Mouse (Mus musculus): Measurements from ENCODE around the gene Camsap3. TPM values are rescaled to one million over a fixed set of nuclear protein-coding genes. Genes with fewer than 3 reads are reported as not detected.
A peak's percentile ranks its signal among the peaks of the same experiment; 100 is the strongest.

The Camsap3 gene
- polyA plus RNA-seq, 1 experiment from 2014 or later: 7.4 TPM

- H3K36me3 ChIP-seq (ENCODE audit: control insufficient read depth, insufficient read depth, low read length): no peaks in the 10 kb centered on the region
- no peaks in the 10 kb centered on the region for H3K4me1 ChIP-seq (ENCODE audit: control insufficient read depth, insufficient read depth, low read length)
- H3K4me3 ChIP-seq (ENCODE audit: low read depth, low read length): no peak overlapping the region
- no peak overlapping the region for H3K9ac ChIP-seq (ENCODE audit: low read length)
- H3K4me2 ChIP-seq (ENCODE audit: low read depth, severe bottlenecking): no peak overlapping the region
- ATAC-seq (ENCODE audit: insufficient number of reproducible peaks, low FRiP score, low TSS enrichment, low read depth): no peak
- peak; percentile 31 for DNase-seq (ENCODE audit: low spot score)
- H3K27me3 ChIP-seq (ENCODE audit: control insufficient read depth, insufficient read depth, low read length): no peaks in the 10 kb centered on the region
- H3K9me3 ChIP-seq (ENCODE audit: control insufficient read depth, low read length): no peaks in the 10 kb centered on the region
- no peak overlapping the region for H3K27ac ChIP-seq (replicated peaks; ENCODE audit: low read depth, low read length)
- 25% methylated on average over 5 of the region's 5 CpGs for WGBS
Measured at GRCm38 (mm10) chr8:3628014-3628413, 40.9 kb downstream of the Camsap3 start.

GRCm38 (mm10) chr8:3630647-3631477 lies 43.8 kb downstream of the Camsap3 start, which contains the start of gene Stxbp2:
Gene Stxbp2, plus strand, starts transcription at chr8:3630955.
- Histone ChIP-seq H3K4me3 (ENCODE audit: low read depth, low read length) (peak within 1 kb of the TSS; percentile 46), H3K4me2 (ENCODE audit: low read depth, severe bottlenecking) (peak within 1 kb of the TSS; percentile 67), H3K9me3 (ENCODE audit: control insufficient read depth, low read length) (no peaks in the 10 kb centered on the region), H3K9ac (ENCODE audit: low read length) (peak within 1 kb of the TSS; percentile 50), H3K27ac (replicated peaks; ENCODE audit: low read depth, low read length) (no peak within 1 kb of the TSS), H3K27me3 (ENCODE audit: control insufficient read depth, insufficient read depth, low read length) (no peaks in the 10 kb centered on the region), H3K4me1 (ENCODE audit: control insufficient read depth, insufficient read depth, low read length) (no peaks in the 10 kb centered on the region), H3K36me3 (ENCODE audit: control insufficient read depth, insufficient read depth, low read length) (0 out of 2 replicates have a peak, but pooled peaks cover 2% of the 10 kb centered on the region)
- 8% methylated on average over 45 of the region's 47 CpGs for WGBS
- ATAC-seq (ENCODE audit: insufficient number of reproducible peaks, low FRiP score, low TSS enrichment, low read depth) (peak; percentile 71), DNase-seq (ENCODE audit: low spot score) (peak; percentile 74)

- Histone ChIP-seq H3K36me3 (ENCODE audit: control insufficient read depth, insufficient read depth, low read length) (peaks cover 4% of the 10 kb centered on the region; the same call in 1 of the 2 replicates), H3K4me3 (ENCODE audit: low read depth, low read length) (peak overlapping the region; percentile 46), H3K27ac (replicated peaks; ENCODE audit: low read depth, low read length) (no peak overlapping the region), H3K4me1 (ENCODE audit: control insufficient read depth, insufficient read depth, low read length) (no peaks in the 10 kb centered on the region), H3K9me3 (ENCODE audit: control insufficient read depth, low read length) (no peaks in the 10 kb centered on the region), H3K27me3 (ENCODE audit: control insufficient read depth, insufficient read depth, low read length) (no peaks in the 10 kb centered on the region), H3K4me2 (ENCODE audit: low read depth, severe bottlenecking) (peak overlapping the region; percentile 67), H3K9ac (ENCODE audit: low read length) (peak overlapping the region; percentile 50)
- 0 out of 2 replicates have a peak, but pooled peaks have one; percentile 18 for ATAC-seq (ENCODE audit: insufficient number of reproducible peaks, low FRiP score, low TSS enrichment, low read depth)
- 26% methylated on average over 8 of the region's 8 CpGs for WGBS
- DNase-seq (ENCODE audit: low spot score): peak; percentile 24
Measured at GRCm38 (mm10) chr8:3631478-3631875, 44.4 kb downstream of the Camsap3 start.

GRCm38 (mm10) chr8:3645804-3646203 lies 58.7 kb downstream of the Camsap3 start:
- no peak for ATAC-seq (ENCODE audit: insufficient number of reproducible peaks, low FRiP score, low TSS enrichment, low read depth)
- Histone ChIP-seq H3K4me1 (ENCODE audit: control insufficient read depth, insufficient read depth, low read length) (no peaks in the 10 kb centered on the region), H3K27ac (replicated peaks; ENCODE audit: low read depth, low read length) (no peak overlapping the region), H3K9me3 (ENCODE audit: control insufficient read depth, low read length) (no peaks in the 10 kb centered on the region), H3K27me3 (ENCODE audit: control insufficient read depth, insufficient read depth, low read length) (no peaks in the 10 kb centered on the region), H3K4me3 (ENCODE audit: low read depth, low read length) (no peak overlapping the region), H3K36me3 (ENCODE audit: control insufficient read depth, insufficient read depth, low read length) (no peaks in the 10 kb centered on the region), H3K4me2 (ENCODE audit: low read depth, severe bottlenecking) (no peak overlapping the region), H3K9ac (ENCODE audit: low read length) (no peak overlapping the region)
- DNase-seq (ENCODE audit: low spot score): no peak
- 28% methylated on average over 5 of the region's 5 CpGs for WGBS

- no peak overlapping the region for H3K4me2 ChIP-seq (ENCODE audit: low read depth, severe bottlenecking)
- no peaks in the 10 kb centered on the region for H3K4me1 ChIP-seq (ENCODE audit: control insufficient read depth, insufficient read depth, low read length)
- H3K9me3 ChIP-seq (ENCODE audit: control insufficient read depth, low read length): no peaks in the 10 kb centered on the region
- DNase-seq (ENCODE audit: low spot score) (no peak), ATAC-seq (ENCODE audit: insufficient number of reproducible peaks, low FRiP score, low TSS enrichment, low read depth) (no peak)
- H3K4me3 ChIP-seq (ENCODE audit: low read depth, low read length): no peak overlapping the region
- no peak overlapping the region for H3K9ac ChIP-seq (ENCODE audit: low read length)
- H3K27ac ChIP-seq (replicated peaks; ENCODE audit: low read depth, low read length): no peak overlapping the region
- H3K27me3 ChIP-seq (ENCODE audit: control insufficient read depth, insufficient read depth, low read length): no peaks in the 10 kb centered on the region
- no peaks in the 10 kb centered on the region for H3K36me3 ChIP-seq (ENCODE audit: control insufficient read depth, insufficient read depth, low read length)
- 84% methylated on average over 6 of the region's 6 CpGs for WGBS
Measured at GRCm38 (mm10) chr8:3646824-3647531, 59.9 kb downstream of the Camsap3 start.

GRCm38 (mm10) chr8:3647561-3647960 lies 60.5 kb downstream of the Camsap3 start:
- no peaks in the 10 kb centered on the region for H3K9me3 ChIP-seq (ENCODE audit: control insufficient read depth, low read length)
- H3K27ac ChIP-seq (replicated peaks; ENCODE audit: low read depth, low read length): no peak overlapping the region
- ATAC-seq (ENCODE audit: insufficient number of reproducible peaks, low FRiP score, low TSS enrichment, low read depth): no peak
- H3K36me3 ChIP-seq (ENCODE audit: control insufficient read depth, insufficient read depth, low read length): no peaks in the 10 kb centered on the region
- H3K4me2 ChIP-seq (ENCODE audit: low read depth, severe bottlenecking): no peak overlapping the region
- 82% methylated on average over 4 of the region's 4 CpGs for WGBS
- no peak for DNase-seq (ENCODE audit: low spot score)
- H3K27me3 ChIP-seq (ENCODE audit: control insufficient read depth, insufficient read depth, low read length): no peaks in the 10 kb centered on the region
- no peaks in the 10 kb centered on the region for H3K4me1 ChIP-seq (ENCODE audit: control insufficient read depth, insufficient read depth, low read length)
- H3K4me3 ChIP-seq (ENCODE audit: low read depth, low read length): no peak overlapping the region
- H3K9ac ChIP-seq (ENCODE audit: low read length): no peak overlapping the region

GRCm38 (mm10) chr8:3648268-3648667 lies 61.2 kb downstream of the Camsap3 start:
- Histone ChIP-seq H3K4me2 (ENCODE audit: low read depth, severe bottlenecking) (no peak overlapping the region), H3K9me3 (ENCODE audit: control insufficient read depth, low read length) (no peaks in the 10 kb centered on the region), H3K27ac (replicated peaks; ENCODE audit: low read depth, low read length) (no peak overlapping the region), H3K36me3 (ENCODE audit: control insufficient read depth, insufficient read depth, low read length) (no peaks in the 10 kb centered on the region), H3K27me3 (ENCODE audit: control insufficient read depth, insufficient read depth, low read length) (no peaks in the 10 kb centered on the region), H3K4me3 (ENCODE audit: low read depth, low read length) (no peak overlapping the region), H3K4me1 (ENCODE audit: control insufficient read depth, insufficient read depth, low read length) (no peaks in the 10 kb centered on the region), H3K9ac (ENCODE audit: low read length) (no peak overlapping the region)
- no peak for DNase-seq (ENCODE audit: low spot score)
- no peak for ATAC-seq (ENCODE audit: insufficient number of reproducible peaks, low FRiP score, low TSS enrichment, low read depth)
- WGBS: 91% methylated on average over 2 of the region's 2 CpGs

- WGBS: 46% methylated on average over 1 of the region's 1 CpGs
- DNase-seq (ENCODE audit: low spot score): no peak
- Histone ChIP-seq H3K27me3 (ENCODE audit: control insufficient read depth, insufficient read depth, low read length) (no peaks in the 10 kb centered on the region), H3K4me2 (ENCODE audit: low read depth, severe bottlenecking) (no peak overlapping the region), H3K9ac (ENCODE audit: low read length) (no peak overlapping the region), H3K27ac (replicated peaks; ENCODE audit: low read depth, low read length) (no peak overlapping the region), H3K9me3 (ENCODE audit: control insufficient read depth, low read length) (no peaks in the 10 kb centered on the region), H3K4me3 (ENCODE audit: low read depth, low read length) (no peak overlapping the region), H3K36me3 (ENCODE audit: control insufficient read depth, insufficient read depth, low read length) (no peaks in the 10 kb centered on the region), H3K4me1 (ENCODE audit: control insufficient read depth, insufficient read depth, low read length) (no peaks in the 10 kb centered on the region)
- ATAC-seq (ENCODE audit: insufficient number of reproducible peaks, low FRiP score, low TSS enrichment, low read depth): no peak
Measured at GRCm38 (mm10) chr8:3648990-3649389, 61.9 kb downstream of the Camsap3 start.

Measured in limb, embryonic 11.5 days (tissue).